Mouse (Mus musculus) liver, embryonic 14.5 days (tissue): ENCODE measurements around the gene Prf1. TPM values are rescaled to one million over a fixed set of nuclear protein-coding genes. Genes with fewer than 3 reads are reported as not detected.

Source experiments
- ATAC-seq: fragments of 200-750 bp; cut with Nextera tagmentation; 2 replicates; pipeline ENCODE4 v1.8.0; 2017; ENCODE audit warnings: moderate number of reproducible peaks, mild to moderate bottlenecking, moderate library complexity; ENCODE audit not compliant: insufficient read depth
- DNase-seq, 3 experiments: peaks; one replicate each; pipeline ENCODE4 v3.0.0-alpha.2; 2012 to 2013; ENCODE audit warnings: low read depth in 3 of 3, low spot score in 3 of 3
- H3K27ac ChIP-seq: fragments of 300-500 bp; sonication (generic); 2 replicates; pipeline ENCODE4 v1.5.1; 2014; ENCODE audit warnings: moderate library complexity, mild to moderate bottlenecking, control low read depth, inconsistent platforms
- H3K27me3 ChIP-seq: fragments of 300-500 bp; sonication (generic); 2 replicates; pipeline ENCODE4 v1.6.1; 2014; ENCODE audit warnings: mild to moderate bottlenecking, low read length, moderate library complexity; ENCODE audit not compliant: control insufficient read depth, insufficient read depth
- H3K36me3 ChIP-seq: fragments of 300-500 bp; sonication (generic); replicated peaks from 2 replicates; pipeline ENCODE4 v1.6.1; 2014; ENCODE audit warnings: low read depth; ENCODE audit not compliant: control insufficient read depth, insufficient read depth
- H3K4me1 ChIP-seq, 2 experiments: fragments of 200-500 bp in 1 of 2; fragments of 300-500 bp in 1 of 2; sonication (generic) in 1 of 2; replicated peaks; 2 replicates each; pipeline ENCODE4 v1.6.1; 2012 to 2014; ENCODE audit warnings: antibody characterized with exemption in 1 of 2, inconsistent platforms in 1 of 2, low read length in 1 of 2; ENCODE audit not compliant: control insufficient read depth in 2 of 2, insufficient read depth in 2 of 2
- H3K4me2 ChIP-seq: fragments of 300-500 bp; sonication (generic); 2 replicates; pipeline ENCODE4 v1.6.1; 2014; ENCODE audit warnings: low read depth, mild to moderate bottlenecking, control low read depth, moderate library complexity
- H3K4me3 ChIP-seq, 2 experiments: fragments of 200-500 bp in 1 of 2; fragments of 300-500 bp in 1 of 2; sonication (generic) in 1 of 2; 2 replicates each; pipeline ENCODE4 v1.5.1; 2012 to 2014; ENCODE audit warnings: low read depth in 2 of 2, low read length in 2 of 2, mild to moderate bottlenecking in 2 of 2, control low read depth in 1 of 2, inconsistent platforms in 1 of 2, moderate library complexity in 1 of 2; ENCODE audit not compliant: insufficient read depth in 1 of 2
- H3K9ac ChIP-seq: fragments of 300-500 bp; sonication (generic); replicated peaks from 2 replicates; pipeline ENCODE4 v1.6.1; 2014; ENCODE audit warnings: mild to moderate bottlenecking, control low read depth, moderate library complexity
- H3K9me3 ChIP-seq: fragments of 300-500 bp; sonication (generic); 2 replicates; pipeline ENCODE4 v1.6.1; 2016; ENCODE audit warnings: low read length, mixed read lengths; ENCODE audit not compliant: control insufficient read depth
- CTCF ChIP-seq: IDR thresholded peaks from 2 replicates; pipeline ENCODE4 v1.5.1; 2016; ENCODE audit warnings: antibody characterized with exemption, low read depth, control low read depth
- EP300 ChIP-seq: IDR thresholded peaks from 2 replicates; pipeline ENCODE4 v1.6.1; 2016; ENCODE audit warnings: antibody characterized with exemption, low read depth
- WGBS: fragments of 180-500 bp; shearing (Covaris S2); extraction: QIAGEN DNeasy Blood & Tissue Kit; methylation state at CpG from one replicate; pipeline ENCODE4 v1.1.7; 2014; ENCODE audit not compliant: insufficient replicate concordance; 5-methylcytosine and 5-hydroxymethylcytosine counted together
- polyA plus RNA-seq, 2 experiments: library from polyadenylated mRNA; depleted of rRNA in 1 of 2; stranded (reverse) in 1 of 2; unstranded in 1 of 2; fragments of >200 nt; fragmentation: Nextera tagmentation in 1 of 2; extraction: Ambion mirVana in 1 of 2; gene quantifications; 2 replicates each; pipeline versions ENCODE4 v1.2.1 to v1.2.3; 2012 to 2014

Prf1 gene
- polyA plus RNA-seq, 2 experiments, result 0.02 TPM; not detected in 1

DNA sequence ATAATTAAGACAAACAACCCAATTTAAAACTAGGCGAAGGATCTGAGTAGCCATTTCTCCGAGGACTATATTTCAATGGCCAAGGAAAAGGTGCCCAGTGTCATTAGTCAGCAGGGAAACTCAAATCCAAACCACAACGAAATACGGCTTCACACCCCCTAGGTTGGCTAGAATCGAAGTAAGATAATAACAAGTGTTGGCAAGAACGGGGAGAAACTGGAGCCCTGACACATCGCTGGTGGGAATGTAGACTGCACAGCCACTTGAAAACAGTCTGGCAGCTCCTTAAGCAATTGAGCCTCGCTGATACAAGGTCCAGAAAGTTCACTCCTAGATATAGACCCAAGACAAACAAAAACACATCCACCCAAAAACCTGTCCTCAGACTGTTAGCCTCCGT lies 41.0 kb upstream of the Prf1 start:
- Histone ChIP-seq H3K27me3 (no peaks in the 10 kb centered on the region), H3K4me3 (no peak overlapping the region), H3K9me3 (no peaks in the 10 kb centered on the region), H3K36me3 (no peaks in the 10 kb centered on the region), H3K9ac (no peak overlapping the region), H3K27ac (no peak overlapping the region), H3K4me1 (no peaks in the 10 kb centered on the region), H3K4me2 (no peak overlapping the region)
- 64% methylated on average over 9 of the region's 9 CpGs for WGBS
- ATAC-seq, result no peak
- TF ChIP-seq CTCF (no peak), EP300 (no peak)
- no peak for DNase-seq

DNA sequence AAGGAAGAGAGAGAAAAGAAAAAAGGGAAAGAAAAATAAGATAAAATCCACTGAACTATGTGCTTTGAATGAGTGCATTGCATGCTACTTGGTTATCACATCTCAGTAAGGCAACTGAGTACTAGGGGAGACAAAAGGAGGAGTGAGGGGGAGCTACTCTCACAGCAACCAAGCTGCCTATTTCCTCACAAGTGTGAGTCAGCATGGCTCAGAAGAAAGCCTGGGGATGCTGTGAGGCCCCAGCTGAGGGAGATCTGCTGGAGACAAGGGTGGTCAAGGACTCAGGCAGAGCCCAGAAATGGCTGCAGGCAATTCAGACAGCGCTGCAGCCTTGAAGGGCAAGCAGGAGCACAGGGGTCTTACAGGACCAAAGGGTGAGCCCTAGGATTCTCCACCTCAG lies 39.5 kb upstream of the Prf1 start:
- WGBS, result 61% methylated on average over 1 of the region's 1 CpGs
- no peak for ATAC-seq
- H3K4me2 ChIP-seq, result no peak overlapping the region
- no peak overlapping the region for H3K4me3 ChIP-seq
- no peaks in the 10 kb centered on the region for H3K36me3 ChIP-seq
- H3K4me1 ChIP-seq, result no peaks in the 10 kb centered on the region
- no peaks in the 10 kb centered on the region for H3K9me3 ChIP-seq
- no peak overlapping the region for H3K9ac ChIP-seq
- H3K27me3 ChIP-seq, result no peaks in the 10 kb centered on the region
- DNase-seq, result no peak
- TF ChIP-seq CTCF (no peak), EP300 (no peak)
- H3K27ac ChIP-seq, result no peak overlapping the region

DNA sequence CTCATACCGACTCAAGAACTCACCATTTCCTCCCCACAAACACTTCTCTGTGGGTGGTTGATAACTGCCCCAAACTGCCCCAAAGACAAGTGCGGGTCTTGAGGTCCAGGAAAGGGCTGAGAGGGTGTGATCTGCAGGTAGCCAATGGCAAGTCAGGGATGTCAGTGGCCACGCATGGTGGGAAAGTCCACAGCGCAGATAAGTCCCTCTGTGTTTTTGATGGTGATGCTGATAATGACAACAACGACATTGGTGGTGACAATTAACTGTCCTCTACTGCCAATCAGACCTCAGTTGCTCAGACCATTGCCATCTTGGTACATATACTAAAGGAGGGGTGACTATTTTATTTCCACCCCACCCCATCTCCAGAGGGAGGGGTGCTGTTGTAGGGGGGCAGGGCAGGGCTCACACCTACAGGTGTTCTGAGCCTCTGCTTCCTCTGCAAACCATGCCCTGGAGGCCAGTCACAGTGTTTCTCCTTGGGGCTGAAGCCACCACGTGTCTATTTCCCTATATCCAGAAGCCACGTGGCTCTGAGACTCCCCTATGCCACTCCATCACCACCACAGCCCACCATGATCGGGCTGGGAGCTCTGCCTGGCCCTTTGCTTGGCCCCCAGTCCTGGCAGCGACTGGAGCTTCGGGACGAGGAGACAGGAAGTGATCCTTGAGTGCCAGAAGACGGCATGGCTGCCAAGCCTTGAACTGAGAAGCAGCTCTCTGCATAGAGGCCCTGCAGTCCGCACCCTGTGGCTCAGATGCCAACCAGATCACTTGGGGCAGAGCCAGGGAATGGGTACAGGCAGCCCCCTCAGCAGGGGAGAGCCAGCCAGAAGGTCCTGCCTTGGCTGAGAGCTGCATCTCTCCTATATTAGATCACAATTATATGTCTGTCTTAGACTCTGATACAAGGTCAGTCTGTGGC lies 36.1 kb upstream of the Prf1 start:
- DNase-seq (no peak), ATAC-seq (no peak)
- WGBS, result 27% methylated on average over 13 of the region's 13 CpGs
- no peaks in the 10 kb centered on the region for H3K9me3 ChIP-seq
- no peaks in the 10 kb centered on the region for H3K36me3 ChIP-seq
- no peak overlapping the region for H3K9ac ChIP-seq
- no peak overlapping the region for H3K4me2 ChIP-seq
- H3K4me1 ChIP-seq, result no peaks in the 10 kb centered on the region
- H3K4me3 ChIP-seq, result no peak overlapping the region
- no peak overlapping the region for H3K27ac ChIP-seq
- no peak for TF ChIP-seq CTCF
- no peak for TF ChIP-seq EP300
- no peaks in the 10 kb centered on the region for H3K27me3 ChIP-seq

- Histone ChIP-seq H3K4me1 (no peaks in the 10 kb centered on the region), H3K36me3 (no peaks in the 10 kb centered on the region), H3K9me3 (no peaks in the 10 kb centered on the region), H3K9ac (no peak overlapping the region), H3K27me3 (no peaks in the 10 kb centered on the region), H3K4me2 (no peak overlapping the region), H3K4me3 (no peak overlapping the region), H3K27ac (no peak overlapping the region)
- ATAC-seq (no peak), DNase-seq (no peak)
- 48% methylated on average over 8 of the region's 8 CpGs for WGBS
- TF ChIP-seq EP300 (no peak), CTCF (no peak)
Measured at GRCm38 (mm10) chr10:61263606-61264005, 34.0 kb upstream of the Prf1 start.

DNA sequence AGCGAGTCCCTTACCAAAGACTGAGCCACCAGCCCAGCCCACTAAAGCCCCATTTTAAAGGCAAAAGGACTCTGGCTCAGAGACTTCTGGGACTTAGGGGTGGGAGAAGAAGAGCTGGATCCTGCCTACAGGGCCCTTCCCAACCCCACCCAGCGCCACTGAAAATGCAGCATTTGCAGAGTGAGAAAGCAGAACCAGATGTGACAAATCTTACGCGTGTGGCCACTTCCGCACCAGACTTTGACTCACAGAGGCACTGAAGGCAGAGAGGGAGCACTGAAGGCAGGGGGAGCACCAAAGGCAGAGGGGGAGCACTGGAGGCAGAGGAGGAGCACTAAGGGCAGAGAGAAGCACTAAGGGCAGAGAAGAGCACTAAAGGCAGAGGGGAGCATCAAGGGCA lies 30.3 kb upstream of the Prf1 start:
- DNase-seq (no peak), ATAC-seq (no peak)
- no peaks in the 10 kb centered on the region for H3K4me1 ChIP-seq
- no peak overlapping the region for H3K27ac ChIP-seq
- no peak overlapping the region for H3K9ac ChIP-seq
- H3K9me3 ChIP-seq, result no peaks in the 10 kb centered on the region
- no peak overlapping the region for H3K4me3 ChIP-seq
- H3K36me3 ChIP-seq, result no peaks in the 10 kb centered on the region
- peaks cover 2% of the 10 kb centered on the region for H3K27me3 ChIP-seq
- TF ChIP-seq CTCF, result no peak
- no peak for TF ChIP-seq EP300
- no peak overlapping the region for H3K4me2 ChIP-seq
- WGBS, result 41% methylated on average over 5 of the region's 5 CpGs
